Mouse (Mus musculus) right cerebral cortex, adult 2 months (tissue): ENCODE measurements at regions not wholly inside any gene's neighbourhood (a gene's known extent, or its start where the extent isn't known, plus 50 kb on each side); places are given as distances from the start of the nearest gene placed in this dataset.
A peak's percentile ranks its signal among the peaks of the same experiment; 100 is the strongest.

Source experiments
- DNase-seq, 2 experiments: peaks; one replicate each; pipeline ENCODE4 v3.0.0; 2021 to 2022; ENCODE audit warnings: low spot score in 2 of 2

DNA sequence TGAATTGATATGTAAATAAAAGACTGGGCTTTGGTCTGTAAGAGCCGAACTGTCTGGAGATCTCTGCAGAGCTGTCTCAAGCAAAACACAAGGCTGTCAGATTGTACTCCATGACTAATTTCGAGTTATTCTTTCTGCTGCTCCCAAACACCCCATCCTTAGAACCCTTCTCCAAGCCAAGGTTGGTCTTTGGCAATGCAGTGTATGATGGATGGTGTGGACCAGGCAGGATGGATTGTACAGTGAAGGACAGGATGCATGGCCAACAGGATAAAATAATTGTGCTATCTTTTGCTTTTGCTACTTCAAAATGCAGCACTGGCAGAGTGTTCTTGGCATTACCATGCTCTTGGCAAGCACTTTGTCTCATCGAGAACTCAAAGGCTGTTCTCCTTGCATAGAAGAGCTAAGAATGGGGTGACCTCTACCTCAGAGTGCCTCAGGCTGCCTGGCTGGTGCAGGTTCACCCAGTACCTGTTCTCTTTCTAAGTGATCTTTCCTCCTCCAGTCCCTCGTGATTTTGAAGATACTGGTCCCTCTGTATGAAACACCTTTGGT, 88.4 kb upstream of the Cpeb4 start:
- DNase-seq: no peak

DNA sequence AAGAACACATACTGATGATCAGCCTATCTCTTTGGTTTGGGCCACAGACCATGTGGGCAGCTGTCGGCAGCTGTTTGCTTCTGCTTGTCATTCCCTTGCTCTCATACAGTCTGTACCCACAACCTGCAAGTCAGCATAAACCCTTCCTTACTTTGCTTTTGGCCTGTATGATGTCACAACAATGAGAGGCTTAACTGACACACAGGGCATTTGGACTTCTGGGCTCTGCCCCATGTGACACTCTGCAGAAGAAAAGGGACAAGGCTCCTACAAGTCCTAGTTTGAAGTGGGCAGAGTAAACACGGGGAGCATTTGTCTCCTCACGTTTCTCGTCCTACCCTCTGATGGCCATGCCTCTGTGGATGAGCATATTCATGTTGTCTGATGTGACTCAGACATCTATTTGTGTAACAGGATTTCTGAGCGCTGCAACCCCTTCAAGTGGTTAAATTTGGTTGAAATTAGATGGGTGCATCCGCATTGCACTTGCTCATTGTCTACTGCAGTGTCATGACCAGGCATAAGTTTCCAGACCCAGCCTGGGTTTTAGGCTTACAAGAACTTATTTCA, 87.6 kb upstream of the Cpeb4 start:
- DNase-seq: no peak

DNA sequence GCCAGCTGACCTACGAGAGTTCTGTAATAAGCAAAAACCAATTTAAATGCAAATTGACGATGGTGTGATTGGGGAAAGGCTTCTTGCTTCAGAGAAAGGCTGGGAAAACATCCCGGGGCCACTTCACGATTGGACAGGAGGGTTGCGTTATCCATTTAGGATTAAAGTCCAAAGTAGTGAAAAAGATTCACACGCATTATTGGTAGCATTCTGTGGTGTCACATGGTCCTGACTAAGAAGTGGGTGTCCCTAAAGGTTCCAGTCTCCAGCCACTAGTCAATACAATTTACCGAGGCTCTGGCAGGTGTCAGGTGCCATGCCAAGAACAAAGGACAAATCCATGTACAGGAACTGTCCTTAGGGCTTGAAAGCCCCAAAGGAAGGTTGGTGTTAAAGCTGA, 86.9 kb upstream of the Cpeb4 start:
- no peak for DNase-seq

DNA sequence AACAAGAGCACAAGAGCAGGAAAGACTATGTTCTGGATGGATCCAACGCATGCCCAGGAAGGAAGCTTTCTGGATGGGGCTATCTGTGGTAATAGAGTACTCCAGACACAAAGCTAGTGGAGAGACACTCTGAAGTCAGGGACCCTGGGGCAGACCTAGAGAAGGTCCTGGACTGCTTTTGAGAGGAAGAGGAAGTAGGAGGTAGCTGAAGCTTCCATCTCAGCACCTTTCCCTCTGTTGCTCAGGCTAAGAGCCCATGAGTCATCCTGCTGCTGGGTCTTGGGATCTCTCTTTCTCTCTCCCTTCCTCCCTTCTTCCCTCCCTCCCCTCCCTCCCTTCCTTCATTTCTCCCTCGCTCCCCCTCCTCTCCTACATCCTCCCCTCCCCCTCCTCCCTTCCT, 84.6 kb upstream of the Cpeb4 start:
- DNase-seq: no peak

DNA sequence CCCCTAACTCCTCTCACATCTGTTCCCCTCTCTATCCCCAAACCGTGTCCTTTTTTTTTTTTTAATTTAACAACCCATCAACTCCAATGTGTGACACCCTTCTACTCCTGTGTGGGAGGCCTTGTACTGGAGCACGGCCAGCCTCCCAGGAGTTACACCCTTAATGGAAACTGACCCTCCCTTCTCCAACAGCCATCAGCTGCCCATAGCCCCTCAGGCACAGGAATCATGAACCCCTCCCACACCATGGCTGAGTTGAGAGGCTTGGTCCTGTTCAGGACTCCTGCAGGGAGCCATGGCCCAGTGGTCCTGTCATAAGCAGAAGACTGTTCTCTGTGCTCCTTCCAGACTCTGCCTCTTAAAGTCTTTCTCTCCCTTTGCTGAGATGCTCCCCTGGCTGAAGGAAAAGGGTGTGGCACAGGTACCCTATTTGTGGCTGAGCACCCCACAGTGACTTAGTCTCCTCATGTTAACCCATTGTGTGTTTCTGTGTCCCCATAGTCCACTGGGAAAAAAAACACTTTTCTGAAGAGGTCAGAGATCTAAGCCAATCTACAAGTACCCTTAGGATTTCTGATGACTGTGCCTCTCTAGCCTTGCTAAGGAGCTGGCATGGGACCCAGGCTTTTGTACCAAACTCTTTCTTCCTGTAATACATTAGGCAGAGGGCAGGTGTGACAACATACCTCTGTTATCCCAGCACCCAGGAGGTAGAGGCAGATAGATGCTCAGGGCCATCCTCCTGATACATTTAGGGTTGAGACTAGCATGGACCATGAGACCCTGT, 83.9 kb upstream of the Cpeb4 start:
- no peak for DNase-seq

DNA sequence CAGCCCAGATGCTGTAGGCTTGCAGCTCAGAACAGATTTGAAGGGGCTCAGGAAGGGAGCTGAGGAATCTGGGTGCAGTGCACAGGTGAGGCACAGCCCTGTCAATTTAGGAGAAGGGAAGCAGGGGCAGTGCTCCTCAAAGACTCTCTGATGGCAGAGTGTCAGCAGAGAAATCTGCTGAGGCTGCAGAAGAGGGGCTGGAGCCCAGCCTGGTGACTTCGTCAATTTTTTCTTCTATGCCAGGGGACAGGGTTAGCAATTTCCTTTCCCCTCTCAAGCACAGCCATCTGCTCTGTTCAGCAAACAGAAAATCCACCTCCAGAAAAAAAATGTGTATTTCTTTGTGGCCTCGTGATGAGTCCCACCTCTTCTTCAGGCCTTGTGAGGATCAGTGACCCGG, 82.0 kb upstream of the Cpeb4 start:
- no peak for DNase-seq

DNA sequence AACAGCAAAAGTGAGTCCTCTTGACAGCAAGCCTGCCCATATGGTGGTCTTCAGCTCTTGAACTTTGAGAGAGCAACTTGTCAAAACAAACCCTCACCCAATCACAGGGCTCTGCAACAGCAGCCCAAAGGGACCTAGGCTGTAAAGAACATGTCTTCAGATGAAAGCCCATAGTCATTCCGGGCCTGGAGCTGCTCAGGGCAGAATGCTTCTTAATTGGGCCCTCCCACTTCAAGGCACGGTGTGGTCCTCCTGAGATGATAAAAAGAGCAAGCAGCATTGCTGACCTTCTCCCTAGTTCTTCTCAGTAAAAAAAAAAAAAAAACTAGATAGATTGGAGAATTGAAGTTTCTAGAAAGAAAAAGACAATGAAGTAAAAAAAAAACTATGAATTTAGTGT, 80.7 kb upstream of the Cpeb4 start:
- DNase-seq: no peak

DNA sequence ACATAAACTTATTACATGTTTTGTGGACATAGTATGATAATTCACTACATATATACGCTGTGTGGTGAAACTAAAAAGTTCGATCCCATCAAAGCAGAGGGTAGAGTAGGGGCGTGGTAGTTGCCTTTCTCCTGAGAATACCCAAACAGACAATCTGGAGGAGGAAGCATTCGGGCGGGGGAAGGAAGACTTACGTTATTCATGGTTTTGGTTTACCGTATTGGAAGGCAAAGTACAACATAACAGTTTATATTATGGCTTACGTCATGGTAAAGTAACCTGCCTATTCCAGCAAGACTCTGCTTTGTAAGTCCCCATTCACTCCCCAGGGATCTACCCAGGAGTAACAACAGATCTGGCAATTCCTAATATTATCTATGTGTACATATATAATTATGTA, 76.9 kb upstream of the Cpeb4 start:
- DNase-seq: no peak

DNA sequence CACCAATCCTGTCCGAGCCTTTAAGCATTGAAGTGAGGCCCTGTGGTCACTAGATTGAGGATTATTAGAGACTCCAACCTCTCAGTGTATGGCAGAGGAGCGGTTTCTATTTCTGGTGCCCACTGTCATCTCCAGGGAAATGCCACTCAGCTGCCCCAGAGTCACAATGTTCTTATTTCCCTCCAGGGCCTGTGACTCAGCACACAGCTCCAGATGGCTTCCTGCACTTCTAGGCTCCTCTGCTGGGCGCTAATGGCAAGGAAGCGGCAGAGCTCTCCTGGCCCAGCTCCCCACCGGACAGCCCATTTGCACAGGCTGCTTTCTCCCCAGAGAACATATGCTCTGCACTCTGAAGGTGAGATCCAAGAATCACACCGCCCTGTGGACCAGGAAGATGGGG, 75.8 kb upstream of the Cpeb4 start:
- DNase-seq: peak in 1 of 2 experiments; percentile 61

DNA sequence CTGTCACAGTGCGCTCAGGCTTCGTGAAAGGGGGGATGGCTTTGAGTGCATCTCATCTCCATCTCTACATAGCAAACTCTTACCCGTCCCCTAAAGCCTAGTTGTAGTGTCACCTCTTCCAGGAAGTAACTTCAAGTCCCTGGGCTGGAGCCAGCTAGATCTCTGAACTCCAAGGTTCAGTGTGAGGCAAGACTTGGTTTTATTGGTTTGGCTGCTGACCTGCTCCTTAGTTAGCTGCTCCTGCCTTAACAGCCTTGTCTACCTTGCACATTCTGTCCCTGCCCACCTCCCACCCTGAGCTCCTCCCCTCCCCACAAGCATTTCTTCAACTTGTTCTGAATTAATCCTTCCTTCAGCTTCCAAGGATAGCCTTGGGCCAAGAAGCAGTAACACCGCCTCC, 70.4 kb upstream of the Cpeb4 start:
- no peak for DNase-seq

DNA sequence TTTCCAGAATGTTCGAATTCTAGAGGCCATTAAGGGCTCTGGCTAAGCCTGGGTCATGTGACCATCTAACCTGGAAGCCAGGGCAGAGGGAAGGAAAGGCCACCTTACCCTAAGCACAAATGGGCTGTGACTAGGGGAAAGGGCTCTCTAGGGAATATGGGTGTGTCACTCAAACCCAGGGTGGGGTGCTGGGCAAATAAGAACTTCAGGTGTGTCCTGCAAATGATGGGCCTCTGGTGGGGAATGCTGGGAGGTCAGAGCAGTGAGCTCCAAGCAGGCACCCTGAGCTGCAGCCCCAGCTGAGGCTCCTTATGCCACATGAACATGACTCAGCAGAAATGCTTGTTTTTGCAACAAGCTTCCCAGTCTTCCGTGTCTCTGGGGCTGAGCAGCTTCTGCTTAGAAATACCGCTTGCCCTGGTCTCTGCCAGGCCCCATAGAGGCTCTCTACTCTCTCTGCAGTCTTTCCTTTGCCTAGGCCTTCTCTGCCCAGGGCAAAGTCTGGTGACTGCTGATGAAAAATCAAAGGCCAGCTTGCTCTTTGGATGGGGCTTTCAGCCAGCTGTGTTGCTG, 68.6 kb upstream of the Cpeb4 start:
- no peak for DNase-seq

DNA sequence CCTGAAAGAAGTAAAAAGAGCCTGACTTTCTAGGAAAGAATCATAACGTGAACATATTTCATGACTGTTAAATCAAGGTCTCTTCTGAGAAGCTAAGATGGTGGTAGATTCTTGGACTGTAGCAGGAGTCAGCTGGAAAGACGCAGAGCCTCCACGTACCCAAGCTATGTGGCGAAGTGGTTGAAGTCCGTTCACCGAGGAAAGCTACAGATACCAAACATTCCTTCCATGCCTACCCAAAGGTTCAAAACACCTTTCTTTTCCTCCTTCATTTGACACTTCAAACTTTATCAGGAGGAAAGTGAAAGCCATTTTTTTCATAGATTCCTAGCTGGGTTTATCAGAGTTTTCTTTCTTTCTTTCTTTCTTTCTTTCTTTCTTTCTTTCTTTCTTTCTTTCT, 67.5 kb upstream of the Cpeb4 start:
- DNase-seq: no peak

DNA sequence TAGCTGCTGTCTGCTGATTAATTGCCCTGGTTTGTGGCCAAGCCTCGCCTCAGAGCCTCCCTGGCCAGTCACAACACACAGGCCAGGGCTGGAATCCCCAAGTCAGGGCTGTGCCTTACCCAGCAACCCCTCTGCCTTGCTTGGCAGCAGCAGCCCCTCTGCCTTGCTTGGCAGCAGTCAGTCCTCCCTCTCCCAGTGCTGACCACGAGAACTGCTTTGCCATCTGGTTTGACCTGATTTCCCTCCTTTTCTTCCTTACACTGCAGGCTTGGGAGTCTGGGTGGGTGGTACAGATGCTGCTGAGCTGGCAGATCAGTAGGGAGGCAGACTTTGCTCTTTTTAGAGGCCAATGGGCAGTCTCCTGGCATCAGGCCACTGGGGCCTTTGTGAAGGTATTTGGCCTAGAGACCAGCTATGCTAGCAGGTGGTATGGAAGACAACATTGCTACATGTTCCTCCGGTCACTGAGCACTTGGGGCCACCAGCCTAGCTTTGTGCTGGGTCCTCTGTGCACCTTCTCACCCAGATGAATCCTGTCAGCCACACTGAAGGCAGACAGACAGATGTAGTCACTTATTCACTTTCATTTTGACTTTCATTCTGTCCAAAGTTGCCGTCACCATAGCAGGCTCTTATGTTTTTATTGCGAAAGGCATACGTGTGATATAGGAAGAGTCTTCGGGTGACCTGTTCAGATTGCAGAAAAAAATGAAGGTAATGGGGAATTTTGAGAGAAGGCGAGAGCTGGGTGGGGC, 64.4 kb upstream of the Cpeb4 start:
- DNase-seq: peak; percentile 47 to 72

DNA sequence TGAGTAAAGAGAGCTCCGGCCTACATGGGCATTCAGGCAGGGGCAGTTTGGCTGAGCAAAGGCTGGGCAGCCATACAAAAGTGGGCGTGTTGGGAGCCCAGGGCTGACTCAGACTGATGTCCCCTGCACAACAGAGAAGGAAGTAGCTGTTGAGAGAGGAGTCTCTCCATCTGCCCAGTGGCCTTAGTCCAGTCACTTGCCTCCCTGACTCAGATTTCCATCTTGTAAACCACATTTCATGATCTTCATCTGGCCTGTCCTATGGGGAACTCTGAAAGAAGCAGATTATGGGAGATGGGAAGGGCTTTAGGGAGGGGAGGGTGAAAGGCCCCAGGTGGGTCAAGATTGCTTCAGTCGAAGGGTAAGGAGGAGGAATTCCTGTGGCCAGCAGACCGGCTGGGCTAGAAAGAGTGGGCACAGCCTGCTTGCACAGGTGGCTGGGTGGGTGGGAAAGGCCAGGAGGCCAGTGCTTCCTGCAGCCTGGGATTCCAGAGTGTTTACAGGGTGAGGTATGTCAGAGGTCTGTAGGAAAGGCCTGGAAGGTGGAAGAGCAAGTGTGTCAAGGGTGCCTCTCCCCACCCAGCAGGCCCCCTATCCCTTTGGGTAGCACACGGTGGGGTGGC, 63.7 kb upstream of the Cpeb4 start:
- no peak for DNase-seq

DNA sequence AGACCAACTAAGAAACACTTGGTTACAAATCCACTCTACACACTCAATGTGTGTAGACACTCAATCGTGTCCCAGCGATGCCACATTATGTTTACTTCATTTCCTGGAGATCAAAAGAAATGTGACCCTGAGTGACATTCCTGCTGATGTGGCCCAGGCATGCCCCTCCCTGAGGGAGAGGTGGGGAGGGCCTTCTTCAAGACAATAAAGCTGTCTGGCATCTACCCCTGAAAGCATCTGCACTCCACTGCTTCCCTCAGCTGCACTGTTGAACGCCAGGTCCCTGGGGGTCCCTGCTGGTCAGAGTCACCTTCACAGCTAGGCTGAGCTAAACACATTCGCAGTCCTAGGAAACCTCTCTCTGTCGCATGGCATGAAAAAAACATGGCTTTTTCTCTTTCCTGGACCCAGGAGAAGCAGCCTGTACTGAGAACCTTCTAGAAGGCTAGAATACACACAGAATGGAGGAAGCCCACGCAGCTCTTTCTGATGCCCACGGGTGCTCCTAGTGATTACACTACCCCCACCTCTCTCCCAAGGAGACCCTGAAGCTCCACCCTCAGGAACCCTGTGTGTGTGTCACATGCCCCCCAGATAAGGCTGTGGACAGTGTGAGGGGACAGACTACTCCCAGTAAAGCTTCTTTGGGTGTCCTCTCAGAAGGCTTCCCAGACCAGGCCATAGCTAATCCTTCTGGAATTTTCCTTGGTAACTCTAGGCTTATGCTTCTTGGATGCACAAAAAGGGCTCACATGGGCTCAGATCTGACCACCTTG, 61.8 kb upstream of the Cpeb4 start:
- no peak for DNase-seq

DNA sequence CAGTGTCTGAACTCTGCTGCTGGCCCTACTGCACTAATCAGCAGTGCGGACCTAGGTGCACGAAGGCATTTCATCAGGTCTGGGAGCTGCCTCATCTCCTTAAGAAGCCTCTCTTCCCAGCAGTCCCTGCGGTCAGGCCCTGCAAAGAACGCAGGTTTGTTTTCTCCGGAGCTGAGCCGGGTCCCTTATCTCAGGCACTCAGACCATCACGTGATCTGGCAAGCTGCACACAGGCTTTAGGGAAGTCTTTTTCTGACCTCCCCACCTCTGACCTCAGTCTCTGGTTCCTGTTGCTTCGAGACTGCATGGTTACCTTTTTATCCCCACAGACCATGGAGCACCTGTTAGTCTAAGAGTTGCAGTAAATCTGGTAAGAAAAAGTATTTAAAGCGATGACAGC, 59.8 kb upstream of the Cpeb4 start:
- DNase-seq: no peak

DNA sequence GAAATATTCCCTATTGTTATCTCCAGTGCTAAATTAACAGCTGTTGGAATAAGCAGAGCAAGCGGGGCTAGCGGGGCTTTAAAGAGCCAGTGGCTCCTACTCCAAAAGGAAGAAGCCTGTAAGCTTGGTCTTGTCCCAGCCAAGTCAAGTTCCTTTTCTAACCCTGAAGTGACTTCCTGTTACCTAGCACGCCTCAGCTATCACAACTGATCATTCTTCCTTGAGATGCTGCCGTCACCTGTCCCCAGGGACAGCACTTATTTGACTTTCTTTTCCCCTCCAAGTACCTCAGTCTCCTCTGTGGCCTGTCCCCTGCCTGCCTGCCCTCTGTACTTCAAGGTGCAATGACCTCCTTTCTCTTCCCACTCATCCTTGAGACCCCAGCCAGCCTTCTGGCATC, 57.4 kb upstream of the Cpeb4 start:
- DNase-seq: no peak

DNA sequence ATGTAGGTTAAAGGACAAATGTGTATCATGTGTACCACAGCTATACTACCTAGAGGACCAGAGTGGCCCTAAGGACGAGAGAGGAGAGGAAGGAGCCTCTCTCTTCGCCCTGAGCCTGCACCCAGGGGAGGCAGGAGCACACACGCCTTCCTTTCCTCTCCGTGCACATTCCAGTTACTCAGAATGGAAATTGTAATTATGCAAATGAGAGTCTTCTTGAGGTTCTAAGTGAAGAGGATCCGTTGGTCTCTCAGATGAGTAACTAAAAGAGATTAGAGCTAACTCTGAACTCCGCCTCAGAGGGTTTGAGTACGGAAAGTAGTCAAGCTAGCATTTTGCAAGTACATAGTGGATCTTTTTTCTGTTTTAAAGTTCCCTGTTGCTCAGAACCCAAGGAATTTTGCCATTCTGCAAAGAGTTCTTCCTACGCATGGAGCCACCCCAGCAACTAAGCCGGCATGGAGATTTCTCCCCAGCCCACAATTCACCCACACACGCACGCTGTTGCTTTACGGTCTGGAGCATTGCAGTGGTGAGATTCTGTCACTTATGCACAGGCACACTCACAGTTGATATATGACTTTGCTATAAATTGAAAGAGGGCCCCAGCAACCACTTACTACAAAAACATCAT, 56.0 kb upstream of the Cpeb4 start:
- DNase-seq: peak; percentile 71 to 78

DNA sequence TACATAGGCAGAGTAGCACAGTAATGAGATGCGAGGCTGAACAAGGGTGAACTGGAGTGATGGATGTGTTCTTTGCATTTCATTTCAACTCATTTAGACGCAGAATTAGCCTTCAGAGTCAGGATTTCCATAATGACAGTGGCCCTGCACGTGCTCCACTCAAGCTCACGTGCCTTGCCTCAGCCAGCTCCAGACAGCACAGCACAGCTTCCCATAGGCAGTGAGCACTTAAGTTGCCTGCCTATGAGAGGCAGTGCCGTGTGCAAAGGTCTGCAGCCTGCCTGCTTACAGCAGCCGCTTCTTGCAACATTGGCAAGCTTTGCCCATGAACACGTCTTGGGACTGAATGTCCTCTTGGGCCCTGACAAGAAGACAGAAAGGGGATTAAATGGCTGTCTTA, 54.0 kb upstream of the Cpeb4 start:
- no peak for DNase-seq

DNA sequence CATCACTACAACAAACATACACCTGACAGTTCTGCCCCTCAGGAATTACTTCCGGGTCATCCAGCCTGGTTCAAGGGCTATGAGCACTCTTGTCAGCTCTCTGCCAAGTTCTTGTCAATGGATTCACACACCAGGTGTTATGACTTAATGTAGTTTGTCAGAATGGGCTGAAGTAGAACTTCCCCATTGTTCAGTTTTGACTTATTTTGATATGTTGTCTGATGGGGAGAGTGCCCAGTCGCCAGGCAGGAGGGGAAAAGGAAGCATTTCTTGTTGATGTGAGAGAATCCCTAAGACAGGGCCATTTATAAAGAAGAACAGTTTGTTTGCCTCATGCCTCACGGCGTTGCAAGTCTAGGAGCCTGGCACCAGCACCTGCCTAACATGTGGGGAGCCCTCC, 52.0 kb upstream of the Cpeb4 start:
- DNase-seq: no peak
